15 mouse cellular contexts compared by ENCODE assay signal in the genomic region with DNA sequence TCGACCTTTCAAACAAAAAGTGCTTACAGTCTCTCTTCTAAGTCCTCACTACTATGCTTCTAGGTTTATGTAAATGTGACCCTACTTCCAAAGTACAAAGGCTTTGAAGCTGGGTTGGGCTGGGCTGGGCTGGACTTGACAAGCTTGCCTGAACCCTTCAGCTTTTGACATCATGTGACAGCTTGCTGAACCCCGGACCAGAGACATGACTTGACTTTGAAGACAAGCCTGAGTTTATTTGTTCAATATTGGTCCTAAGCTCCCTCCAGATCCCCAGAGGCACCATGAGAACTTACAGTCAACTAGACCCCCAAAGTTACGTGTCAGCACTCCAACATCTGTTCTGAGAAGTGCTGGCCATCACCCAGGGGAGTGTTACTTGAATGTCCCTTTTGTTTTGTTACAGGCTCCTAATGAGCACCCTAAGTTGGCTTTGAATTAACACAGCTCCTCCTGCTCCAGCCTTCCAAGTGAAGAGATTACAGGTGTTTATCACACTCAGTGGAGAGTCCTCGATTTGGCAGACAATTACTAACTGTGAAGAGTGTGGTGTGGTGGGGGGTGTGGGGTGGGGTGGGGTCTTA.
DNase-seq lines count a peak whose midpoint lies in the region; ATAC-seq and TF ChIP-seq lines count a peak whose summit lies in the region.
"Had no signal": no experiment of that assay in that cellular context is flagged by ENCODE, and none has a peak within 500 bp of the region (broad histone marks: within the 10 kb centered on the region; RNA-seq: fewer than 3 reads in every experiment).

No protein-coding gene starts in this region.

- no peak overlapping the region for H3K4me3 ChIP-seq in heart, adult 2 months
- H3K4me3 ChIP-seq in lung, postnatal 0 days (ENCODE audit: low read depth, low read length), result no peak overlapping the region
- no peak overlapping the region for H3K4me3 ChIP-seq in lung, adult 2 months (replicated peaks; ENCODE audit: extremely low read depth, low read depth, low read length)
- H3K4me3 ChIP-seq in heart, embryonic 13.5 days, result no peak overlapping the region
- no peak overlapping the region for H3K4me3 ChIP-seq in intestine, embryonic 16.5 days (ENCODE audit: low read length)
- H3K4me3 ChIP-seq: limb, embryonic 12.5 days; liver, embryonic 15.5 days had no signal

- no peak overlapping the region for H3K4me2 ChIP-seq in lung, postnatal 0 days (replicated peaks; ENCODE audit: low read depth, low read length)
- H3K4me2 ChIP-seq in heart, embryonic 13.5 days, result peak overlapping the region; percentile 43
- no peak overlapping the region for H3K4me2 ChIP-seq in intestine, embryonic 16.5 days (ENCODE audit: low read depth, low read length)
- H3K4me2 ChIP-seq: limb, embryonic 12.5 days; liver, embryonic 15.5 days had no signal

- WGBS in heart, adult 2 months, result 37% methylated on average over 4 of the region's 4 CpGs
- 29% methylated on average over 4 of the region's 4 CpGs for WGBS in lung, postnatal 0 days
- 36% methylated on average over 4 of the region's 4 CpGs for WGBS in lung, adult 2 months
- WGBS in heart, embryonic 13.5 days, result 30% methylated on average over 4 of the region's 4 CpGs
- 44% methylated on average over 4 of the region's 4 CpGs for WGBS in intestine, embryonic 16.5 days

- peak; percentile 15 to 19 for DNase-seq in heart, adult 2 months
- DNase-seq in heart, adult 8-10 months (ENCODE audit: low spot score), result no peak
- peak; percentile 15 for DNase-seq in lung, postnatal 0 days (ENCODE audit: low spot score)
- no peak for DNase-seq in lung, adult 2 months
- DNase-seq in skeletal muscle tissue, adult 2 months (ENCODE audit: low read depth, low spot score), result peak; percentile 3
- DNase-seq: cerebellum, adult 8-10 months; kidney, adult 8-10 months; kidney, postnatal 25 days; layer of hippocampus, adult 9-11 months; thymus, adult 2 months had no signal

- no peak overlapping the region for H3K27ac ChIP-seq in heart, adult 2 months
- no peak overlapping the region for H3K27ac ChIP-seq in lung, postnatal 0 days (ENCODE audit: low read length)
- H3K27ac ChIP-seq in heart, embryonic 13.5 days (replicated peaks), result no peak overlapping the region
- H3K27ac ChIP-seq in intestine, embryonic 16.5 days (ENCODE audit: low read length), result no peak overlapping the region
- H3K27ac ChIP-seq: limb, embryonic 12.5 days; liver, embryonic 15.5 days had no signal

- no peaks in the 10 kb centered on the region for H3K27me3 ChIP-seq in heart, adult 2 months (ENCODE audit: control insufficient read depth, insufficient read depth, low read length)
- H3K27me3 ChIP-seq in lung, postnatal 0 days (replicated peaks; ENCODE audit: insufficient read depth, low read length), result no peaks in the 10 kb centered on the region
- no peaks in the 10 kb centered on the region for H3K27me3 ChIP-seq in heart, embryonic 13.5 days (replicated peaks)
- H3K27me3 ChIP-seq in intestine, embryonic 16.5 days (replicated peaks; ENCODE audit: control insufficient read depth, insufficient read depth, low read length), result no peaks in the 10 kb centered on the region
- H3K27me3 ChIP-seq: limb, embryonic 12.5 days; liver, embryonic 15.5 days had no signal

- TF ChIP-seq CTCF in heart, adult 2 months (IDR thresholded peaks at IDR 0.05), result no peak
- no peak for TF ChIP-seq CTCF in lung, postnatal 0 days (IDR thresholded peaks at IDR 0.05)
- no peak for TF ChIP-seq CTCF in lung, adult 2 months (IDR thresholded peaks at IDR 0.05; ENCODE audit: insufficient read depth, low read length)

- no peaks in the 10 kb centered on the region for H3K9me3 ChIP-seq in lung, postnatal 0 days (ENCODE audit: low read length)
- H3K9me3 ChIP-seq in heart, embryonic 13.5 days, result no peaks in the 10 kb centered on the region
- no peaks in the 10 kb centered on the region for H3K9me3 ChIP-seq in intestine, embryonic 16.5 days (ENCODE audit: control insufficient read depth, low read length)
- H3K9me3 ChIP-seq: limb, embryonic 12.5 days; liver, embryonic 15.5 days had no signal

- no peak overlapping the region for H3K9ac ChIP-seq in heart, adult 2 months (ENCODE audit: low read depth, low read length)
- no peak overlapping the region for H3K9ac ChIP-seq in lung, postnatal 0 days (replicated peaks; ENCODE audit: low read depth)
- no peak overlapping the region for H3K9ac ChIP-seq in heart, embryonic 13.5 days
- H3K9ac ChIP-seq in intestine, embryonic 16.5 days (ENCODE audit: low read depth, low read length), result no peak overlapping the region
- H3K9ac ChIP-seq: limb, embryonic 12.5 days; liver, embryonic 15.5 days had no signal

- no peak for TF ChIP-seq EP300 in heart, adult 2 months (IDR thresholded peaks at IDR 0.05; ENCODE audit: insufficient read depth, low read depth, low read length)
- TF ChIP-seq EP300 in lung, postnatal 0 days (IDR thresholded peaks at IDR 0.05), result no peak

- no peaks in the 10 kb centered on the region for H3K4me1 ChIP-seq in heart, adult 2 months (ENCODE audit: control insufficient read depth, insufficient read depth, low read length)
- H3K4me1 ChIP-seq in lung, postnatal 0 days (ENCODE audit: insufficient read depth, low read depth, low read length), result no peaks in the 10 kb centered on the region
- no peaks in the 10 kb centered on the region for H3K4me1 ChIP-seq in lung, adult 2 months (ENCODE audit: control insufficient read depth, insufficient read depth, low read length)
- peaks cover 10% of the 10 kb centered on the region for H3K4me1 ChIP-seq in heart, embryonic 13.5 days
- H3K4me1 ChIP-seq in intestine, embryonic 16.5 days (ENCODE audit: control insufficient read depth, insufficient read depth, low read length), result 0 out of 2 replicates have a peak, but pooled peaks cover 3% of the 10 kb centered on the region
- H3K4me1 ChIP-seq: liver, embryonic 15.5 days had no signal

- intact Hi-C loops in heart, adult 2 months (cut with DNase I), result no loop called here

- no peaks in the 10 kb centered on the region for H3K36me3 ChIP-seq in heart, adult 2 months (ENCODE audit: control insufficient read depth, insufficient read depth, low read length)
- no peaks in the 10 kb centered on the region for H3K36me3 ChIP-seq in lung, postnatal 0 days (ENCODE audit: insufficient read depth, low read length)
- no peaks in the 10 kb centered on the region for H3K36me3 ChIP-seq in heart, embryonic 13.5 days
- H3K36me3 ChIP-seq in intestine, embryonic 16.5 days (ENCODE audit: control insufficient read depth, insufficient read depth, low read length), result no peaks in the 10 kb centered on the region
- H3K36me3 ChIP-seq: limb, embryonic 12.5 days; liver, embryonic 15.5 days had no signal

- ATAC-seq in lung, postnatal 0 days, result peak; percentile 43
- ATAC-seq in heart, embryonic 13.5 days (ENCODE audit: extremely low read depth, insufficient number of reproducible peaks, low FRiP score, low TSS enrichment), result no peak
- ATAC-seq in intestine, embryonic 16.5 days, result no peak
- ATAC-seq: forebrain, embryonic 16.5 days had no signal

- no peak for TF ChIP-seq POLR2A in heart, adult 2 months (IDR thresholded peaks at IDR 0.05; ENCODE audit: insufficient read depth, low read depth, low read length)
- no peak for TF ChIP-seq POLR2A in lung, adult 2 months (IDR thresholded peaks at IDR 0.05; ENCODE audit: borderline replicate concordance, extremely low read depth, low read depth, low read length)

- H3K79me2 ChIP-seq in heart, adult 2 months (replicated peaks; ENCODE audit: control insufficient read depth, insufficient read depth, low read length), result no peaks in the 10 kb centered on the region

Comparison
In these comparisons a context has a peak if more than half of its experiments do, and no peak if none do; other contexts are left out.
1. DNase-seq: peak in heart, adult 2 months (2 of 2), lung, postnatal 0 days (single experiment) and skeletal muscle tissue, adult 2 months (single experiment); none in heart, adult 8-10 months (single experiment) and lung, adult 2 months (single experiment).